Mouse (Mus musculus) subcutaneous adipose tissue, adult 2 months (tissue): ENCODE data around the gene Pear1. TPM values are rescaled to one million over a fixed set of nuclear protein-coding genes. Genes with fewer than 3 reads are reported as not detected.

Experiments used
- polyA plus RNA-seq: library from polyadenylated mRNA; depleted of rRNA; stranded (reverse); fragments of >200 nt; gene quantifications from 2 replicates; pipeline ENCODE4 v1.2.3, GENCODE M21; 2012; ENCODE audit warnings: low replicate concordance; rRNA removed

The Pear1 gene
- 102 and 106 TPM in 2 replicates for polyA plus RNA-seq

GRCm38 (mm10) chr3:87824206-87824605 is at the start of gene Pear1:
Gene Pear1, minus strand, starts transcription at chr3:87824306.

GRCm38 (mm10) chr3:87846650-87847110 is 22.6 kb upstream of the Pear1 start, which contains the start of gene Sh2d2a:
Gene Sh2d2a, plus strand, starts transcription at chr3:87846755.

GRCm38 (mm10) chr3:87796736-87797334 is 27.3 kb downstream of the Pear1 start, which contains the start of gene Insrr:
Gene Insrr, plus strand, starts transcription at chr3:87796951.

GRCm38 (mm10) chr3:87794922-87795325 is 29.2 kb downstream of the Pear1 start, which contains the start of gene Ntrk1:
Gene Ntrk1, minus strand, starts transcription at chr3:87795162.

GRCm38 (mm10) chr3:87748431-87748830 is 75.7 kb downstream of the Pear1 start, which contains the start of gene Lrrc71:
Gene Lrrc71, minus strand, starts transcription at chr3:87748625.

Other genes starting within 250 kb of the Pear1 start
- 33.9 and 46.5 TPM in 2 replicates for gene Arhgef11, start 206.7 kb downstream of the Pear1 start, polyA plus RNA-seq
- gene Lrrc71, start 75.7 kb downstream of the Pear1 start, polyA plus RNA-seq, result 0.59 and 0.69 TPM in 2 replicates
- gene Ntrk1, start 29.1 kb downstream of the Pear1 start, polyA plus RNA-seq, result 0.59 and 3.7 TPM in 2 replicates
- 0.06 and 0.39 TPM in 2 replicates for gene Insrr, start 27.4 kb downstream of the Pear1 start, polyA plus RNA-seq
- gene Sh2d2a, start 22.4 kb upstream of the Pear1 start, polyA plus RNA-seq, result 0.92 and 3.1 TPM in 2 replicates
- gene Prcc, start 61.3 kb upstream of the Pear1 start, polyA plus RNA-seq, result 27.3 and 46.0 TPM in 2 replicates
- 95.2 and 115 TPM in 2 replicates for gene Hdgf, start 82.0 kb upstream of the Pear1 start, polyA plus RNA-seq
- gene Mrpl24, start 95.2 kb upstream of the Pear1 start, polyA plus RNA-seq, result 55.5 and 56.0 TPM in 2 replicates
- gene Isg20l2, start 106.0 kb upstream of the Pear1 start, polyA plus RNA-seq, result 11.2 and 25.2 TPM in 2 replicates
- 25.5 and 39.3 TPM in 2 replicates for gene Rrnad1, start 106.4 kb upstream of the Pear1 start, polyA plus RNA-seq
- 5.0 TPM in 1 of 2 replicates, not detected in the other for gene Crabp2, start 124.4 kb upstream of the Pear1 start, polyA plus RNA-seq
- 7.7 and 9.3 TPM in 2 replicates for gene Nes, start 146.8 kb upstream of the Pear1 start, polyA plus RNA-seq
- not detected in 2 replicates for gene Bcan, start 175.9 kb upstream of the Pear1 start, polyA plus RNA-seq
- gene Hapln2, start 203.3 kb upstream of the Pear1 start, polyA plus RNA-seq, result 0.10 TPM in 1 of 2 replicates, not detected in the other
- 4.1 and 19.7 TPM in 2 replicates for gene Gpatch4, start 218.8 kb upstream of the Pear1 start, polyA plus RNA-seq
- 119 and 130 TPM in 2 replicates for gene Naxe, start 234.2 kb upstream of the Pear1 start, polyA plus RNA-seq